Mouse (Mus musculus) CH12.LX (cell line): ENCODE data around the gene Cldn11. TPM values are rescaled to one million over a fixed set of nuclear protein-coding genes. Genes with fewer than 3 reads are reported as not detected.

Source experiments
- DNase-seq: peaks from one replicate; pipeline ENCODE4 v3.0.0-alpha.2; 2013; ENCODE audit errors: extremely low read depth
- H3K27ac ChIP-seq: 2 replicates; pipeline ENCODE4 v1.5.1; 2012; ENCODE audit warnings: low read depth, mild to moderate bottlenecking, control low read depth, moderate library complexity; ENCODE audit not compliant: insufficient read depth
- H3K27me3 ChIP-seq: replicated peaks from 2 replicates; pipeline ENCODE3; 2012; ENCODE audit warnings: inconsistent platforms
- H3K36me3 ChIP-seq, 2 experiments: replicated peaks in 1 of 2; 2 replicates each; pipeline versions ENCODE3 to v1.6.1; 2012; ENCODE audit warnings: inconsistent platforms in 1 of 2, low read length in 1 of 2, mild to moderate bottlenecking in 1 of 2, mixed read lengths in 1 of 2, moderate library complexity in 1 of 2; ENCODE audit not compliant: control insufficient read depth in 1 of 2, insufficient read depth in 1 of 2
- H3K4me1 ChIP-seq, 2 experiments: 2 replicates each; pipeline ENCODE4 v1.6.1; 2012; ENCODE audit warnings: inconsistent platforms in 1 of 2, moderate library complexity in 1 of 2; ENCODE audit not compliant: insufficient read depth in 2 of 2, control insufficient read depth in 1 of 2
- H3K4me2 ChIP-seq: 2 replicates; pipeline ENCODE4 v1.6.1; 2012; ENCODE audit warnings: low read depth, mild to moderate bottlenecking, control low read depth; ENCODE audit not compliant: poor library complexity, insufficient read depth, severe bottlenecking
- H3K4me3 ChIP-seq, 3 experiments: fragments of 150-350 bp in 1 of 3; sonication (generic) in 1 of 3; replicated peaks in 1 of 3; 2 replicates each; pipeline versions ENCODE3 to v1.5.1; 2011 to 2012; ENCODE audit warnings: low read depth in 2 of 3, low read length in 2 of 3, mild to moderate bottlenecking in 2 of 3, moderate library complexity in 2 of 3, control low read depth in 1 of 3, improper control_type of control experiment in 1 of 3, inconsistent platforms in 1 of 3, mixed read lengths in 1 of 3; ENCODE audit not compliant: poor library complexity in 1 of 3
- H3K79me2 ChIP-seq: replicated peaks from 2 replicates; pipeline ENCODE4 v1.6.1; 2012; ENCODE audit warnings: mild to moderate bottlenecking, moderate library complexity; ENCODE audit not compliant: control insufficient read depth, poor library complexity, insufficient read depth, severe bottlenecking; ENCODE audit errors: extremely low read depth
- H3K9ac ChIP-seq: 2 replicates; pipeline ENCODE4 v1.6.1; 2012; ENCODE audit warnings: low read depth, mild to moderate bottlenecking, control low read depth, moderate library complexity; ENCODE audit not compliant: insufficient read depth
- H3K9me3 ChIP-seq: replicated peaks from 2 replicates; pipeline ENCODE3; 2012; ENCODE audit warnings: low read length, inconsistent platforms, mixed read lengths
- BHLHE40 ChIP-seq: IDR thresholded peaks from 2 replicates; pipeline ENCODE4 v1.6.1; 2011; ENCODE audit warnings: mild to moderate bottlenecking, low read depth, low read length, improper control_type of control experiment
- CHD1 ChIP-seq: IDR thresholded peaks from 2 replicates; pipeline ENCODE4 v1.6.1; 2012; ENCODE audit warnings: low read depth, low read length, improper control_type of control experiment, inconsistent platforms
- EP300 ChIP-seq: IDR thresholded peaks from 2 replicates; pipeline ENCODE4 v1.6.1; 2011; ENCODE audit warnings: low read length, improper control_type of control experiment
- HCFC1 ChIP-seq: IDR thresholded peaks from 2 replicates; pipeline ENCODE4 v1.6.1; 2012; ENCODE audit warnings: low read depth, mild to moderate bottlenecking, inconsistent platforms, low read length, improper control_type of control experiment
- IRF4 ChIP-seq: IDR thresholded peaks from 2 replicates; pipeline ENCODE4 v1.6.1; 2014; ENCODE audit warnings: low read depth, mild to moderate bottlenecking, inconsistent platforms, low read length, improper control_type of control experiment
- MAFK ChIP-seq: IDR thresholded peaks from 2 replicates; pipeline ENCODE4 v1.6.1; 2011; ENCODE audit warnings: low read length, improper control_type of control experiment; ENCODE audit not compliant: insufficient replicate concordance
- MEF2A ChIP-seq: IDR thresholded peaks from 2 replicates; pipeline ENCODE4 v1.6.1; 2014; ENCODE audit warnings: low read depth, mild to moderate bottlenecking, inconsistent platforms, low read length, improper control_type of control experiment, borderline replicate concordance
- MXI1 ChIP-seq: IDR thresholded peaks from 2 replicates; pipeline ENCODE4 v1.6.1; 2011; ENCODE audit warnings: mild to moderate bottlenecking, low read depth, low read length, improper control_type of control experiment
- NELFE ChIP-seq: IDR thresholded peaks from 2 replicates; pipeline ENCODE4 v1.6.1; 2011; ENCODE audit warnings: low read depth, low read length, improper control_type of control experiment
- POLR2AphosphoS2 ChIP-seq: IDR thresholded peaks from 2 replicates; pipeline ENCODE4 v1.6.1; 2011; ENCODE audit warnings: low read depth, low read length, improper control_type of control experiment
- SMC3 ChIP-seq: IDR thresholded peaks from 2 replicates; pipeline ENCODE4 v1.6.1; 2011; ENCODE audit warnings: low read depth, low read length, improper control_type of control experiment
- TBP ChIP-seq: conservative IDR thresholded peaks from 2 replicates; pipeline ENCODE4 v1.6.1; 2011; ENCODE audit warnings: low read depth, low read length, improper control_type of control experiment
- UBTF ChIP-seq: IDR thresholded peaks from 2 replicates; pipeline ENCODE4 v1.6.1; 2012; ENCODE audit warnings: low read depth, mild to moderate bottlenecking, inconsistent platforms, low read length, improper control_type of control experiment, moderate library complexity
- USF1 ChIP-seq: IDR thresholded peaks from 2 replicates; pipeline ENCODE4 v1.6.1; 2014; ENCODE audit warnings: low read depth, mild to moderate bottlenecking, inconsistent platforms, low read length, improper control_type of control experiment
- ZMIZ1 ChIP-seq: IDR thresholded peaks from 2 replicates; pipeline ENCODE4 v1.6.1; 2012; ENCODE audit warnings: low read depth, mild to moderate bottlenecking, inconsistent platforms, low read length, improper control_type of control experiment
- dilution Hi-C: fragments of 300-500 bp; cut with MboI; formaldehyde crosslinking; loops from 2 replicates; pipeline ENCODE4 v1.14.3; 2020; ENCODE audit warnings: low sequenced_read_pairs; ENCODE audit not compliant: extremely low pct_unique_long_range_greater_than_20kb, extremely low pct_ligation_motif_present
- in situ Hi-C: fragments of 300-500 bp; cut with MboI; formaldehyde crosslinking; loops from 3 replicates; pipeline ENCODE4 v1.14.3; 2019; ENCODE audit warnings: low sequenced_read_pairs, low pct_ligation_motif_present, low pct_unique_long_range_greater_than_20kb, mixed read lengths
- polyA plus RNA-seq: library from polyadenylated mRNA; unstranded; fragments of >175 nt; gene quantifications from 2 replicates; pipeline ENCODE4 v1.2.1, GENCODE M21; 2012; ENCODE audit warnings: low read depth; ENCODE audit not compliant: insufficient read length
- total RNA-seq, 2 experiments: library from RNA; depleted of rRNA; stranded (reverse); fragments of 300-350 nt in 1 of 2; fragments of >200 nt in 1 of 2; gene quantifications; 2 replicates each; pipeline ENCODE4 v1.2.3; 2012 to 2014

Gene Cldn11
- not detected in 2 replicates for total RNA-seq (2012; rRNA removed)
- total RNA-seq (2014; rRNA removed) = not detected in 2 replicates
- polyA plus RNA-seq = not detected in 2 replicates

DNA sequence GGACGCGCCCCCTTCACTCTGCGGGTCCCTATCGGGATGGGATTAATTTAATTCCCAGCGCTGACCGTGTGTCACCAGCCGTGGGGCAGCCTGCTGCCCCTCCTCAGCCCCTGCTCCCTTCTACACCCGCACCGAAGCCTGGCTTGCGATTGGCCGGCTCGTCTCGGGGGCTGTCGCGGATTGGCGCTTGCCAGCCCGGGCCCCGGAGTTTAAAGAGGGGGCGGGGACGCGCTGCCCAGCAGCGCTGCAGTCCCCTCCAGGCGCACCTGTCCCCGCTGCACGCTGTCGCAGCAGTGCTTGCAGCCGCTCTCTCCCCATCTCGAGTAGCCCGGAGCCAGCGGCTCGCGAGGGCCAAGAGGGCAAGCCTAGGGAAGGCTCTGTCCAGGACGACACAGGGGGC lies at the start of gene Cldn11:
Gene Cldn11 (plus strand): TSS at position 215 of the 400 bp plus-strand sequence.
- dilution Hi-C loops = no loop called here
- peaks cover 0 to 13% of the 10 kb centered on the region in 2 experiments; a peak in 2 of 4 replicates for H3K4me1 ChIP-seq
- H3K4me3 ChIP-seq = no peak within 1 kb of the TSS
- no peaks in the 10 kb centered on the region for H3K79me2 ChIP-seq
- in situ Hi-C loops = loop anchor here (5.0 to 25.0 kb wide), 4 partner anchors 287 to 555 kb away; partner anchors contain the start of genes Actrt3 and Gpr160
- no peak within 1 kb of the TSS for H3K9ac ChIP-seq
- H3K9me3 ChIP-seq = no peaks in the 10 kb centered on the region
- DNase-seq = no peak
- TF ChIP-seq TBP (no peak), MEF2A (no peak), POLR2AphosphoS2 (no peak), SMC3 (no peak), BHLHE40 (no peak), UBTF (no peak), EP300 (no peak), MXI1 (no peak), USF1 (no peak), HCFC1 (no peak), CHD1 (no peak), NELFE (no peak)
- no peaks in the 10 kb centered on the region for H3K27me3 ChIP-seq
- H3K27ac ChIP-seq = no peak within 1 kb of the TSS
- H3K4me2 ChIP-seq = no peak within 1 kb of the TSS
- no peaks in the 10 kb centered on the region for H3K36me3 ChIP-seq

DNA sequence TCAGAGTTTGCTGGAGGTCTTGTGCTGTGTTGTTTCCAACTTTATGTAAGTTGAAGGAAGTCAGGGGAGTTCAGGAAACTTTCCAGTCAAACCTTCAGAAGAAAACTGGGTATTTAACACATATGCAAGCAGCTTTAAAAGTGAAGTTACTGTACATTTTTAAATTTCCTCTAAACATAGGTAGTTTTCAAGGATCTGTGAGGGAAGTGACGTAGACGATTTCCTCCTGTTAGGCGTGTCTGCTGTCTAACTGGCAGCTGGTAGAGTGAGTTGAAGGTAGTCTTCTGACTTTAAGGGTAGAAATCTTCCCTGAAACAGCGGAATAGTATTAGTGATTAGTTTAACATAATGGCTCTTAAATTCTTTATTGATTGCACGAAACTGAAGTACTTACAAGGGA lies 49.7 kb upstream of the Cldn11 start:
- no peaks in the 10 kb centered on the region for H3K27me3 ChIP-seq

More for the DNA sequence above, 49.7 kb upstream of the Cldn11 start:
- no peaks in the 10 kb centered on the region for H3K9me3 ChIP-seq
- H3K4me3 ChIP-seq = peak overlapping the region in 1 of 3 experiments; percentile 4
- no peak for DNase-seq
- H3K36me3 ChIP-seq = peaks cover 0 to 10% of the 10 kb centered on the region in 2 experiments
- peaks cover 53% of the 10 kb centered on the region for H3K79me2 ChIP-seq
- in situ Hi-C loops = loop anchor here (5.0 kb wide), 2 partner anchors 33 to 37 kb away; no protein-coding TSS in a partner anchor
- H3K4me2 ChIP-seq = peak overlapping the region; percentile 97
- dilution Hi-C loops = no loop called here
- H3K9ac ChIP-seq = peak overlapping the region; percentile 64
- TF ChIP-seq BHLHE40 (no peak), IRF4 (0 out of 2 replicates have a peak, but pooled peaks have one; percentile 2), ZMIZ1 (no peak), EP300 (no peak), MAFK (no peak)
- H3K27ac ChIP-seq = no peak overlapping the region
- peaks cover 9 to 65% of the 10 kb centered on the region in 2 experiments for H3K4me1 ChIP-seq
